Mouse (Mus musculus) monocyte, adult 2 months (primary cell): ENCODE measurements at regions not wholly inside any gene's neighbourhood (a gene's known extent, or its start where the extent isn't known, plus 50 kb on each side); places are given as distances from the start of the nearest gene placed in this dataset.

Experiments used
- DNase-seq, 2 experiments: peaks; one replicate each; pipeline ENCODE4 v3.0.0; 2022; ENCODE audit warnings: low spot score in 2 of 2, low read depth in 1 of 2

DNA sequence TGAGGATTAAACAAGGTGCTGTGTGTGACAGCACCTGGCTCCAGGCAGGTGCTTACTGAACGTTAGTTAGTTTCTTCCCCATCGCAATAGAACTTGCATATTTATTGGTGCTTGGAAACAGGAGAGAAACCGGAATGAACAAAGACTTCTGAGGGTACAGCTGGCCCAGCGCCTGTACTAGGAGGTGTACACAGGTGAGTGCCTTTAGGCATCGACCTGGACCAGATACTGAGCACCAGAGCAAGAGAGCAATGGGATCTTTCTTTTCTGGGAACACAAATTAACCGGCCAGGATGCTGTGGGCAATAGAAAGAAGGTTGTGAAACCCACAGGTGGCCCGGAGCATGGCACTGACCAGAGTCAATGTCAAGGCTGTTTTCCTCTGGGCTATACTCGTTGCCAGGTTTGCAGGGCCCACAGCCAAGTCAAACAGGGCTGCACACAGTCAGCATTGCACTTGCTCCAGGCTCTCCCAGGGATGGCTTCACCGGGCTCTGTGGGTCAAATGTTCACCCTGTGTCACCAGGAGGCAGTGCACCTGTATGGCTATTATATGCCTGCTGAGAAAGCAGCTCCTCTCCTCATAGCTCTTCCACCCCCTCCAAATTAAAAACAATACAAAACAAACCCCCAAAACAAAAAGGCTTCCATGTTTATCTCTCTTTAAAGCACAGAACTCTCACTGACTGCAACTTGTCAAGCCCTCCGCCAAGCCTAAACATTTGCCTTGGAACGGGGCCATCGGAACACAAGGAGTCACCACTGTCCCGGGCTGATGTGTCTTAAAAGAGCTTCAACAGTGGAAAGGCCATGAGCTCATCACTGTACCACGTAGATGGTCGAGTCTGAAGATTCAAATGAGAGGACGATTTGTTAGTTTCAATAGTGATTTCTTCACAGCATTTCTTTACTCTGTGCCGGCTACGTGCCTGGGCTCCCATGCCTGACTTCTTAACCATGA lies 629.1 kb downstream of the Rnf144a start:
- DNase-seq, result no peak

DNA sequence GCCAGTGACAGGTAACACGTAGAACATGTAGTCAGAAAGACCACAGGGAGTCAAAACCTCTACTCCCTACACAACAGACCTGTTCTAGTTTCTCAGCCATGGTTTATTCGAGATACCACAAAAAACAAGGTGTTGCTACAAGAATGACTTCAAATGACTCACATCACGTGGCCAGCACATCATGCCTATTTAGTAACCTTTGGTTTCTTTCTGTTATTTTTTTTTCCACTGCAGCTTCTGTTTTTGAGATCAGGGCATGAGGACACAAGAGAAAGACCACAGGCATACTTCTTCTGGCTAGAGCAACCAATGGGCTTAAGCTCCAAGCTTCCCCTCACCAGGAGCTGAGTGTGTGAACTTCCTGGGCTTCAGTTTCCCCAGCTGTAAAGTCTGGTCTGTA lies 630.7 kb downstream of the Rnf144a start:
- no peak for DNase-seq

DNA sequence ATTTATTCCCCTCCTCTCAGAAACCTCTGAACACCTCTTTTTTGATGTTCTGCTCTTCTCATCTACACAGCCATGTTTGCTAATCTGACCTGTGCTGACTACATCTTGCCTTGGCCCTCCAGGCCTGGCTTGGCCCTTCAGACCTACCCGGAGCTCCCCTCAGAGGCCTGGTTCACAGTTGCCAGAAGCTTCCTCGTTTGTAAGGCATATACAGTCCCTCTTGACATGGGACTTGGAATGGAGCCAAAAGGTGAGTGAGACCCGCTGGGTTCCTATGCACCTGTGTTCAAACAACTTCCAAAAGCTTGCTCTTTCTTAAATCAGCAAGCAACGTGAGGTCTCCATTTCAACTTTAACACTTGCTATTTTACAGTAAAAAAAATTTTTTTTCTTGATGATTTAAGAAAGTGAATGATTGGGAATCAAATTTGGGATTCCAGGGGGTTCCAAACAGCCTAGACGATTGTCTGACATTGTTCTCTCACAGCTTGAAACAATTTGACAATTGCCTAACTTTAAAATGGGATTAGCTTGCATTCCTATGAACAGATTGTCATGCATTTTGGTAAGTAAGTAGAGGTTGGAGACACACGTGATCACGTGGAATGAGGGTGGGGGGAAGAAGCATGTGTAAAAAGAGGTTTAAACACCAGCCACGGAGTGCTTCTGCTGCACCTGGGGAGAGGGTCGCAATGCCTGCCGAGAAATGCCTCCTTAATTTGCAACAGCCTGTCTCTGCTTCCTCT lies 631.9 kb downstream of the Rnf144a start:
- no peak for DNase-seq

DNA sequence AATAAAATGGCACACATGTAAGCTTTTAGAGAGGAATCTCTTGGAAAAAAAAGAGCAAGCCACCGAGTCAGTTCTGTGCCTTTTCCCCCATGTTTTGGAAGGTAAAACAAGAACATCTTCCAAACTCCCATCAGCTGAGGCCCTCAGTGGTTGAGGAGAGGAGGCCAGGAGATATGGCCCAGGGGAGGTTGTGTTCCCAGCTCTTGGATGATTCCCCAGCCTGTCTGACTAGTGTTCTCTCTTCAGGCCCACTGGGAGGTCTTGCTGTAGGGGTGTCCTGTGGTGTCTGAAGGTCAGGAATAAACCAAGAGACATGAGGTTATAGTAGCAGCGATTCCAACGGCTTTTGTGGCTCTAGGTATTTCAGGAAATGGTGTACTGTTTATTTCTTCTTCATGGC lies 643.2 kb downstream of the Rnf144a start:
- no peak for DNase-seq

DNA sequence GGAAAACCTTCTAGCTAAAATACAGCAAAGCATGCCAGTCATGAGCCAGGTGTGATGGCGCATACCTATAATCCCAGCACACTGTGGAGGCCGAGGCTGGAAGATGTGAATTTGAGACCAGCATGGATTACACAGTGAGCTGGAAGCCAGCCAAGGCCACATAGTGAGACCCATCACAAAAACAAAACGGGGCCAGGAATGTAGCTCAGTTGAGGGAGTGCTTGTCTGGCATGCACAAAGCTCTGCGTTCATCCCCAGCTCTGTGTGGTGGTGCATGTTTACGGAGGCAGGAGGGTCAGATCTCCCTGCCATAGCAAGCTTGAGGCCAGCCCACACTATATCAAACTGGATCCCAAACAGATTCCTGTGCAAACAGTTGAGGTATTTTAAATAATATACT lies 646.4 kb downstream of the Rnf144a start:
- DNase-seq, result no peak

DNA sequence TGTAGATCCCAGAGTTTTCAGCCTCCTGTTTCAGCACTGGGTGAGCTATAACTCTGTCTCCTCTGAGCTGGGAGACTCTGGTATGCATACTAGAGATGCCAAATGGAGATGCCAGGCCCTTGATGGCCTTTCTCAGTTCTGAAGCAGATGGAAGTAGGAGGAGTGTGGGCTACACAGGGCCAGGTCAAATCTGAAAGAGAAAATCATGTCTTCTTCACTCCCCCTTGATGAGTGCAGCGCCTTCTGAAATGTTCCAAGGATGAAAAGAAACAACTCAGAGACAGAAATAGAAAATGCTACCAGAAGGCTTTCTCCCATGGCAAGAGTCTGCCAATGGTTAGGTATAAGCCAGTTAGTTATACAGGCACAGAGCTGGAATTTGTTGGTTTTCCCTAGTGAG lies 652.0 kb downstream of the Rnf144a start:
- no peak for DNase-seq

DNA sequence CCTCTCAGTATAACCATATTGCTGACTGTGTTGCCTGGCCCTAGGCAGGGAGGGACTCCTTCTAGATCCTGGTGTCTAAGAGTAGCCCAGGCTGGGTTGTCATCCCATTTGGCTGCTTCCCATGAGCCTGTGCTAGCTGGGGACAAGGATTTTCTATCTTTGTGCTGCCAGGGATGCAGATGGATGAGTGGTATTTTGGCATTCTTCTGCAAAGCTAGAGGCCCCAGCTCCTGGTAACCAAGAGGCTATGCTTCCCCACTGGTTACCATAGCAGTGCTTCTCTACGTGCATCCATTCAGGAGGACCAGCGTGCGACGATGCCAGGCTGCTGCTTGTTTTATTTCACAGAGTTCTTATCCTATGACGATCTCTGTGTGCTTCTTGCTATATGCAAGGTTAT lies 658.0 kb downstream of the Rnf144a start:
- DNase-seq, result no peak

DNA sequence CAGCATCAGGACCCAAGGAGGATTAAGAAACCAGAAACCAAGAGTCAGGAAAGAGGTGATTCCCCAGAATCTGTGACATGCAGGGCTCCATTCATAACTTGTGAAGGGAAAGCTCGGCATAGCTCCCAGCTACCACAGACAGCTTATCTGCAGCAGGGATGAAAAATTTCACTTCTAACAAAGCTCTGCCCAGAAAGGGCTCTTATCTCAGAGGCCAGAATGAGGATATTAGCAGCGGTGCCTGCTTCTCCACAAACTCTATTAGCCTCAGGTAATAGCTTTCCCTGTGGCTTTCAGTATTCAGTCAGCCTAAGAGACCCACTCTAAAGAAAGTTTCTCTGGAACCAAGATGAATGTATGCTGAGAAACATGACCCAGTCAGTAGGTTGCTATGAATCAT lies 636.9 kb upstream of the Id2 start:
- no peak for DNase-seq

DNA sequence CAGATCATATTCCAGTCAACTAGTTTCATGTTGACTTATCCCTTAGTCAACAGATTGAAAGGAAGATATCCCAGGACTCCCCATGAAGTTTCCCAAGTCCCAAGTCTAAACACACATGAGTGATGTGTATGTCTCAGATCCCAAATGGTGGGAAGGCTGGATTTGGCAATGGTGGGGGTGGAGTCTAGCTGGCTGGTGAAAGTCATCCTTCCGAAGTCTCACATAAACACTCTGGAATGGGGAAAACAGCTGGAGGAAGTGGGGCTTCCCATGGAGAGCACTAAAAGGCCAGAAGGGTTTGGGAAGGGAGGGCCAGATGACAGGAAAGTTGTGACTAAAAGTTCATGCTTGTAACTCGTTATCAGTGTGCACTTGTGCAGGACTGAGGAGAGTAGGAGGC lies 628.8 kb upstream of the Id2 start:
- DNase-seq, result no peak

DNA sequence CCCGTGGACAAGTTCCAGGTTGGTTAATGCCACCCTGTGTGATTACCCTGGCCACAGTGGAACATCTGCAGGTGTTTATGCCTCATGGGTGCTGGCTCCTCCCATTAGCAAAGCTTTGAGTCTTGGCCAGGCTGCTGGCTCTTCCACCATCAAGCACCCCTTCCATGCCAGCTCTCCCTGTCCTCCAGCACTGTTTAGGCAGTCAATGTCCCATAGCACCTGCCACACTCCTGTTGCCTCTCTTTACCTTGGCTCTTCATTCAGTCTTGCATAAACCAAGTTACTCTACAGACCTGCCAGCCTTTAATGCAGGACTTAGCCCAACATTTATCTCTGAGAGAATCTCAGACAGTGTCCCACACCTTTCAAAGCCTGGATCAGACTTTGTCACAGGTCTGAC lies 614.2 kb upstream of the Id2 start:
- no peak for DNase-seq

DNA sequence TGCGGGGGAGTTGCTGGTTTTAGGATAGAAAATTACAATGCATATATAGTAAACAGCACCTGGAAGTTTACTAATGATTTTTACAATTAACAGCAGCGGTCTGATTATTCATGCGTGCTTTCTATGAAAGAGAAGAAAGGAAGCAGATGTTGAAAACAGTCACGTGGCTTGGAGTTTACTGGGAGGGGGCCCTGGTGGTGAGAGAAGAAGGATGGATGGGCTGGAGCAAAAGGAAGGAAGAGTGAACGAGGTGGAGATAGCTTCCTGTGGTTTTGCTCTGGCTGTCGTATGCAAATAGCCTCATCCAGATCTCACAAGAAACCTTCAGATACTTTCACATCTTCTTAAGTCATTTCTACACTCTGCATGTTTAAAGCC lies 606.1 kb upstream of the Id2 start:
- no peak for DNase-seq

DNA sequence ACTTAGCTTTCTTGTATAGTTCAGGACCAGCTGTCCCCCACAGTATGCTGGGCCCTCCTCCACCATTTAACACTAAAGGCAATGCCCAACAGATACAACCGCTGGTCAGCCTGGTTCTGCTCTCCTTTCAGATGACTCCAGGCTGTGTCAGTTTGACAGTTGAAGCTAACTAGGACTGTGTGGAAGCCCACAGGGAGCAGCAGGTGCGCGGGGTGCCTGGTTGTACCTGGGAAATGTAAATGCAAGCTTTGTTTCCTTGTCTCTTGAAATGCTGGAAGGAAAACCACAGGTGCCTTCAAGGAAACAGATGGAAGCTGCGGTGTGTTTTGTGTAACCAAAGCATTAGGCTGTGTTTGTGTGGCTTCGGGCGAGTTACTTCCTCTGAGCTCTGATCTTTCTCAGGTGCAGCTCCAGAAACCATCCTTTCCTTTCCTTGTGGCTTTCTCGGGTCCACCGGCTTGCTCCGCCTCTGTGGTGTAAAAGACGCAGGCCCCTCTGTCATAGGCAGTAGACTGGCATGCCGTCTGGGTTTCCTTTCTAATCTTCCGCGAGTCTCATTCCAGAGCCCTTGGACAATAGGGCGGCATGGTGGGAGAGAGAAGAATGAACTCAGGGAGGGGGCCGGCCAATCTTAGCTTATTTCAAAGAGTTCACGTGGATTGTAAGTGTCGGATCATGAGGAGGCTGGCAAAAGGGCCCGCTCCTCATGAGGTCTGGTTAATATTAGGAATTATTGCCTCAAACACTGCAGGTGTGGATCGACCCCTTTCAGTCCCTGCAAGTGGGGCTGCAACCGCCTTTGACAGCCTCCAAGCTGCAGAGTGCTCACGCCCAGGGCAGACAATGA lies 605.5 kb upstream of the Id2 start:
- no peak for DNase-seq

DNA sequence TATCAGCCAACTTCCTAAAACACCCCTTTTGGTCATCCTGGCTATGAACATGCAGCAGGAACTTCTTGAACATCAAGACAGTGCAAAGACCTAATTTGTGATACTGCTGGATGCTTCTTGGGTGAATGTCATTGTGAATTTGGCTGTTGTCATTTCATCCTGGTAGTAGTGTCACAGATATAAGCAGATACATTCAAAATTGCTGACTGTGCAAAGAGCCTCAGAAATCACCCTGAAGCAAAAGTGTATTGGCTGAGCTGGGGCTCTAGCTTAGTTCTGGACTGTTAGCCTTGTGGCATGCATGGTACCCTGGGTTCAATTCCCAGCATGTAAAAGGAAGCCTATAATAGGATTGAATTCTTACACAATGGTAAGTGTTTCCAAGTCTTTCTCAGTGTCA lies 590.1 kb upstream of the Id2 start:
- DNase-seq, result no peak

DNA sequence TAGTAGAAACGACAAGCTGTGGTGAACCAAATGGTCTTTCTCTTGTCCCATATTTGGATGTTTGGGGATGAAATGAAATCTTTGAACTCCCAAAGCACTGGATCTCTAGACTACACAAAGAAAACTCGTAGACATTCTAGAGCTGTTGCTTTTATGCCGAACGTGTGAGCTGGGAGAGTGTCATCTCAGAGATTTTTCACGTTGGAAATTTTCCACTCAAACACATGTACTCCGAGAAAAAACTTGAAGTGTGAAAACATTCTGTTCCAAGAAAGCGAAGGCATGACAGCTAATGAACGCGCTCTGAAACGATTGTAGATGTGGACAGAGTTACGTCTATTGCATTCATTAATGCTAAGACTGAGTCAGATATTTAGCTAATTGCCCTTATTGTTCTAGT lies 579.7 kb upstream of the Id2 start:
- DNase-seq, result no peak

DNA sequence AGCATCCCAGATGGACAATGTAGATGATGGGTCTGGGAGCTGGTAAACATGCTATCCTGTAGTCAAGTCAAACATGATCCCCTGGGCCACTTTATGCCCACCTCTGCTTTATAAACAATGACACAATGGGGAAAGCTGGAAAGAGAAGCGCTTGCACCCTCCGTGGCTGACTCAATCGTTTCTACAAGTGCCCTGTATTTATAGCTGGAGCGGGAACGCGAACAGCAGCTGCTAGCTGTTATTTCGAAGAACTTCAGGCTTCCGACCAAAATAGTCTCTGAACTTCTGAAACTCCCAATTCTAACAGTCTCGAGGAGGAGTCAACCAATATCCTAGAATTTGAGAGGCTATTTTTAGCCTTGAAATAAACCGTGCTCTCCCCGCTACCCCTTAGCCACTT lies 571.4 kb upstream of the Id2 start:
- no peak for DNase-seq

DNA sequence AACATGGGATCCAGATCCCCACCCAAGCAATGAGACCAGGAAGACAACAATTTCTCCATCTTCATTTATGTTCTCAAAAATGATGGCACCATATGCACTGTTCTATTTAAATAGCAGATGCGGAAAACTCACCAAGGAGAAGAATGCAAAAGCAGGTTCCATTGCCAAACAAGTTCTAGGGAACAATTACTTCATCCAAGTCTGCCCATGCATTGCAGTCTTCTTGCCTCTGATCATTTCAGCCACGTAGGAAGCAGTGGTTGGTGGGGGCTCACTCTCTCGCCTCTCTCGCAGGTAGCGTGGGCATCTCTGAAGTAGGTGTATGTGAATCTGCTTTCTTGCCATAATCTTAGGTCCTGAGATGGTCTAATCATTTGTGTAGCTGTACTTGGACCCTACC lies 557.5 kb upstream of the Id2 start:
- no peak for DNase-seq

DNA sequence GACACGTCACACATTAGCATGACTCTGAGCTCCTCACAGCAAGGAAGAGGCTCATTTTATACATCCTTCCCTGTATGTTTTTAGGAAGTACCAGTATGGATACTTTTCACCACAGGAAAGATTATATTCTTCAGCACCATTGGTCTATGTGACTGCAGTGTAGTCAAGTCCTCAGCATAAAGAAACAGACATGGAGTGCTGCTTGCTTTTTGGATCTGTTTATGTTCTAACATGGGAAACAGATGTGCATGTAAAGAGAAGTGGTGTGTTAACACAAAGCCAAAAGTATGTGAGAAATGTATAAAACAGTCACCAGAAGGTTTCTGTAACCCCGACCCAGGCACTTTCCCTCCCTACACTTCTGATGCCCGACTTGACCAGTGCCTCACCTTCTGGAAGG lies 553.3 kb upstream of the Id2 start:
- no peak for DNase-seq

DNA sequence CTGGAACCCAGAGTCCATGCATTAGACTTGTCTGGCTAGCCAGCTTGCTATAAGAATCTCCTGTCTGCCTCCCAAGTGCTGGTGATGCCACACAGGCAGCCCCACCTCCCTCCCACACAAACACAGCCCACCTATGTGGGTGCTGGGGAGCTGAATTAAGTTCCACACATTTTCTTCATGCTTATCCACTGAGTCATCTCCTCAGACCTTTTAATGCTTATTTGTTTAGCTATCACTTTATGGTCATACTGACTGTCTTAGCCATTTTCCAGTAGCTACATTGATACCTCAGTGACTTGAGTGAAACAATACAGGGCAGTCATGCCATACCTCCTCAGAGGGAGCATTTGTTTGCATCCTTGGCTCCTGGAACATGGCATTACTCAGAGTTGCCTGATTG lies 531.1 kb upstream of the Id2 start:
- DNase-seq, result no peak

DNA sequence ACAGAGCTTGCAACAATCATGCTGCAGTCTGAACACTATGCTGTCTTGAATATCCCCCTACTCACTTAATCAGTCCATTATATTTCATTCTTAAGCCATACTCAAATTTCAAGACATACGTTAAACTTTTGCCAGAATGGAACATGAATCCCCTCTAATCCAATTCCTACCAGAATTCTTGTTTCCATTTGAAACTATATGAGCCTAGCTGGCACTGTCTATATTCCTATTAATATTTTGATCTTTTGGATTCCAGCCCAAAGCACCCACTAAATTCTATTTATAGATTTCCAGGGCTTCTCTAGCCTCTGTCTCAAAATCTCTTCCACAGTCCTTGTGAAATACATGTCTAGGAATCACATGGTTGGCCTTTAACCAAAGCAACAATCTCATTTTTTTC lies 528.9 kb upstream of the Id2 start:
- DNase-seq, result no peak

DNA sequence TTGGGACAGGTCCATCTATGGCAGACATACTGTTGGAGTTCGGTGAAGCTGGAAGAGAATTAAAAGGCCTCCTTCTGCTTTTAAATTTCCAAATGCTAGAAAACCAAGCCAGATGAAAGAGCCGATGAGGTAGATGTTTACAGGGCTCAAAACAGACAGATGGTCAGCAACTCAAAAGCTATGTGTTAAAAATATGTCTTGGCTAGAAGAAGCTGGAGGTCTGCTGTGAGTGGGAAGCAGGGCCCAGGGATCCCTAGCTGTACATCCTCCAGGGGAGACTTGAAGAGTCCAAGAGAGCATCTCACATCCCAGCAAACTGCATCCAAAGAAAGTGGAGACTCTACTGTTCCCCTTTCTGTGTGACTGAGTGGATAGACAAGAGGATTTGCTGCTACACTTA lies 526.5 kb upstream of the Id2 start:
- DNase-seq, result no peak

DNA sequence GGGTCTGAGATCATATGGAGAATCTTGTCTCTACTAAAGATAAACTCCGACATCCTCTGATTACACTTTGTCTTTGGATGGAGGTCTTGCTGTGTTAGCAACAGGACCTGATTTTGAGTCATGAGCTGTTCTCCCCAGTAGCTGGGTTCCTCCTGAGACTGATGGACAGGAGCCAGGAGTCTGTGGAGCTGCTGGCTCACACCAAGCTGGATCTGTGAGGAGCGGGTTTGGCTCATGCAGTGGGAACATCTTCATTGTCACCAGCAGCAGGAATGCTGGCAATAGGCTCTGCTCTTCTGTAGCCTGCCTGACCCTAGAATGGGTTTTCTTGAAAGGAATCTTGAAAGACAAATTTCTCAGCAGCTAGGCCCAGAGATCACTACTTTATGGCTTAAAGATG lies 524.2 kb upstream of the Id2 start:
- DNase-seq, result no peak

DNA sequence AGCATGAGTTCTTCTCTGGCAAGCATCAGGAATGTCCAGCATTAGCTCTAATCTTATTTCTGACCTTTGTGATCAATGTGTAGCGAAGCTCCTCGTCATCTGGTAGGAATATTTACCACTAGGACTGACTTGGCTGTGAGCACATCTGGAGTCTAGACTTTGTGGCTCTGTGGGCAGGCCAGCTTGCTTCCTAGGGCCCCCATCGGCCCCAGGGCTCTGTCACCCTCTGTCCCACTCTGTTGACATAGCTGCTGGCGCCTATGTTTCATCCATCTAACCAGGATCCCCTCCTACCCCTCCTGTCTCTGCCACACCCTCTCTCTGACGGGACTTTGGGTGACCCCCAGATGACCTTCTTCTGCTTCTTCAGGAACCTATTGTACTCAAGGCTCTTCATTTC lies 520.6 kb upstream of the Id2 start:
- DNase-seq, result no peak
